Mouse (Mus musculus) small intestine, adult 2 months (tissue): ENCODE measurements at regions not wholly inside any gene's neighbourhood (a gene's known extent, or its start where the extent isn't known, plus 50 kb on each side); places are given as distances from the start of the nearest gene placed in this dataset.

ENCODE experiments used
- CTCF ChIP-seq: fragments of 200-500 bp; IDR thresholded peaks from 2 replicates; pipeline ENCODE4 v1.5.1; 2012; ENCODE audit warnings: low read depth, mild to moderate bottlenecking, control low read depth, inconsistent platforms, low read length, moderate library complexity, mixed read lengths; ENCODE audit not compliant: insufficient replicate concordance, insufficient read length; ENCODE audit errors: extremely low read depth
- POLR2A ChIP-seq: fragments of 200-500 bp; IDR thresholded peaks from 2 replicates; pipeline ENCODE4 v1.6.1; 2012; ENCODE audit warnings: low read depth, mild to moderate bottlenecking, control low read depth, inconsistent platforms, low read length, moderate library complexity

- TF ChIP-seq POLR2A (no peak), CTCF (no peak)
Measured at GRCm38 (mm10) chr6:147800846-147801245, 246.2 kb upstream of the Far2 start.
